Mouse (Mus musculus): ENCODE data around the gene Rdm1.

DNA sequence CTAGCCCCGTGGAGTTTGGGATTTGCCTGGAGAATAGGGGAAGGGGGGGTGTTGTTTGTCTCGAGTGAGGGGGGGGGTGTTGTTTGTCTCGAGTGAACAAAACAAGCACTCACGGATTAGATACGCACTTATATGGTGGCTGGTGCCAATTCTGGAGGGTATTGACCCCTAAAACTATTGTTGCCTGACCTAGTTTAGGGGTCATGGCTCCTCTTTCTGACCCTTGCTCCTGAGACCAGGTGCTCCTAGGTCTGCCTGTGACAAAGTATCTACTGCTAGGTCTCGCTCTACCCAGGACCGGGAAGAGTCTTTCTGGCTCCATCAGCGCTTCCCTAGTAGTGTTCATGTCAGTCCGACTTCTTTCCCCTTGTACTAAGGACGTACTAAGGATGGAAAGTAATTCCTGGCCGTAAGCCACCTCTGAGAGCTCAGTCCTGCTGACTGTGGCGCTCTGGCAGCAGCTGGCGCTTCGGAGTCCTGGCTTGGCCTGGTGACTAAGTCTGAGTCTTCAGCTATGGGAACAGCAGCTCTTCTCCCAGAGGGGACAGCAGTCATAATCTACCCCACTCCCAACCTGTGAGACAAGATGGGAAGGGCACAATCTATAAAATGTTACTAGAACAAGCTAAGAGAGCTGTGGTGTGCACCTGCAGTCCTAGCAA lies 41.0 kb downstream of the Rdm1 start:
- no peak for TF ChIP-seq POLR2A (IDR thresholded peaks at IDR 0.05; ENCODE audit: borderline replicate concordance, low read depth, low read length)
- no peak for TF ChIP-seq CTCF (IDR thresholded peaks at IDR 0.05; ENCODE audit: low read depth, low read length)

Data from bone marrow macrophage, adult 2 months (primary cell).